ENCODE assay signal across 25 mouse cellular contexts in genomic region chr7:136798605-136799004, GRCm38 (mm10).
"Had no signal": no experiment of that assay in that cellular context is flagged by ENCODE, and none has a peak within 500 bp of the region (broad histone marks: within the 10 kb centered on the region; RNA-seq: fewer than 3 reads in every experiment).

No protein-coding gene starts in this region.

- H3K4me1 ChIP-seq: liver, embryonic 12.5 days had no signal

- H3K27ac ChIP-seq: heart, embryonic 13.5 days; heart, embryonic 15.5 days; hindbrain, embryonic 13.5 days; hindbrain, embryonic 15.5 days; hindbrain, postnatal 0 days; kidney, embryonic 15.5 days; kidney, postnatal 0 days; limb, embryonic 15.5 days; liver, embryonic 12.5 days; liver, embryonic 14.5 days had no signal

- H3K36me3 ChIP-seq: heart, embryonic 13.5 days; heart, embryonic 15.5 days; hindbrain, embryonic 13.5 days; hindbrain, embryonic 15.5 days; kidney, embryonic 15.5 days; limb, embryonic 13.5 days; limb, embryonic 15.5 days; liver, embryonic 12.5 days had no signal

- H3K9ac ChIP-seq: heart, embryonic 13.5 days; heart, embryonic 15.5 days; hindbrain, embryonic 13.5 days; hindbrain, embryonic 15.5 days; kidney, embryonic 15.5 days; limb, embryonic 13.5 days; limb, embryonic 15.5 days; liver, embryonic 12.5 days; liver, embryonic 14.5 days had no signal

- H3K4me3 ChIP-seq: heart, embryonic 13.5 days; heart, embryonic 15.5 days; hindbrain, embryonic 13.5 days; hindbrain, embryonic 15.5 days; kidney, embryonic 15.5 days; limb, embryonic 13.5 days; limb, embryonic 15.5 days; liver, embryonic 12.5 days had no signal

- H3K9me3 ChIP-seq: heart, embryonic 13.5 days; heart, embryonic 15.5 days; hindbrain, embryonic 13.5 days; hindbrain, embryonic 15.5 days; kidney, embryonic 15.5 days; limb, embryonic 13.5 days; limb, embryonic 15.5 days; liver, embryonic 12.5 days had no signal

- H3K4me2 ChIP-seq: heart, embryonic 11.5 days; heart, embryonic 13.5 days; heart, embryonic 15.5 days; hindbrain, embryonic 13.5 days; hindbrain, embryonic 15.5 days; kidney, embryonic 15.5 days; limb, embryonic 13.5 days; limb, embryonic 15.5 days; liver, embryonic 12.5 days had no signal

- ATAC-seq: hindbrain, postnatal 0 days; liver, embryonic 12.5 days had no signal

- DNase-seq: gastrocnemius, postnatal 14 days; gastrocnemius, postnatal 36 days; heart, adult 18-20 months; heart, postnatal 14 days; heart, postnatal 36 days; kidney, adult 11 months; kidney, adult 2 months; kidney, adult 9 months; kidney, postnatal 14 days; kidney, postnatal 36 days; layer of hippocampus, adult 9-11 months; layer of hippocampus, postnatal 36 days; left cerebral cortex, postnatal 4 days had no signal

- H3K27me3 ChIP-seq: heart, embryonic 13.5 days; heart, embryonic 15.5 days; hindbrain, embryonic 15.5 days; limb, embryonic 15.5 days; liver, embryonic 12.5 days had no signal
